Mouse (Mus musculus) forebrain, embryonic 10.5 days (tissue): ENCODE measurements around the gene Fam234b. TPM values are rescaled to one million over a fixed set of nuclear protein-coding genes. Genes with fewer than 3 reads are reported as not detected.
A peak's percentile ranks its signal among the peaks of the same experiment; 100 is the strongest.

Experiments used
- DNase-seq: peaks from one replicate; pipeline ENCODE4 v3.0.0-alpha.2; 2017; ENCODE audit warnings: low spot score; ENCODE audit errors: extremely low spot score
- H3K27ac ChIP-seq: fragments of 300-500 bp; sonication (generic); 2 replicates; pipeline ENCODE4 v1.5.1; 2016; ENCODE audit warnings: mild to moderate bottlenecking
- H3K27me3 ChIP-seq: fragments of 300-500 bp; sonication (generic); 2 replicates; pipeline ENCODE4 v1.6.1; 2016; ENCODE audit warnings: mild to moderate bottlenecking; ENCODE audit not compliant: poor library complexity, severe bottlenecking
- H3K36me3 ChIP-seq: fragments of 300-500 bp; sonication (generic); replicated peaks from 2 replicates; pipeline ENCODE4 v1.6.1; 2016; ENCODE audit warnings: mild to moderate bottlenecking, moderate library complexity
- H3K4me1 ChIP-seq: fragments of 300-500 bp; sonication (generic); 2 replicates; pipeline ENCODE4 v1.6.1; 2016
- H3K4me3 ChIP-seq: fragments of 300-500 bp; sonication (generic); 2 replicates; pipeline ENCODE4 v1.5.1; 2016; ENCODE audit warnings: mild to moderate bottlenecking, moderate library complexity
- H3K9me3 ChIP-seq: fragments of 300-500 bp; sonication (generic); 2 replicates; pipeline ENCODE4 v1.6.1; 2016; ENCODE audit warnings: mild to moderate bottlenecking, moderate library complexity
- WGBS: fragments of 180-500 bp; shearing (Covaris S2); methylation state at CpG from one replicate; pipeline ENCODE4 v1.1.7; 2016; 5-methylcytosine and 5-hydroxymethylcytosine counted together
- polyA plus RNA-seq: library from polyadenylated mRNA; unstranded; fragments of >200 nt; fragmentation: Nextera tagmentation; extraction: Ambion mirVana; gene quantifications from 2 replicates; pipeline ENCODE4 v1.2.1, GENCODE M21; 2016

Gene Fam234b
- polyA plus RNA-seq, 1 experiment from 2014 or later: 25.4 TPM

GRCm38 (mm10) chr6:135262565-135262964, 64.8 kb downstream of the Fam234b start:
- no peaks in the 10 kb centered on the region for H3K27me3 ChIP-seq
- DNase-seq: no peak
- H3K27ac ChIP-seq: no peak overlapping the region
- no peak overlapping the region for H3K4me3 ChIP-seq
- H3K4me1 ChIP-seq: no peaks in the 10 kb centered on the region
- H3K9me3 ChIP-seq: 0 out of 2 replicates have a peak, but pooled peaks cover 3% of the 10 kb centered on the region
- no peaks in the 10 kb centered on the region for H3K36me3 ChIP-seq
- 80% methylated on average over 2 of the region's 2 CpGs for WGBS

DNA sequence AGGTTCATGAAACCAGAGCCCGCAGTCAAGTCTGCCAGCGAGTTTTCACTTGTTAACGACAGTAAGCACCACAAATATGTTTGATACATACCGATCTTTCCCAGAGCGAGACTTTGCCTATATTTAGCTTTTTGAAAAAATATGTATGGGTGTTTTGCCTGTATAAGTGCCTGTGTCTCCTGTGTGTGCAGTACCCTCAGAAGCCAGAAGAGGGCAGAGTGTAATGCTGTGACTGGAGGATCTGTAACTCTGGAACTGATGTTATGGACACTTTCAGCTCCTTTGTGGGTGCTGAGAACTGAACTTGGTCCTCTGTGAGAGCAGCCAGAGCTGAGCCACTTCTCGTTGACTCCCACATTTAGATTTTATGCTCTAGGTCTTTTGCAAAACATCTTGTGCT, 66.4 kb downstream of the Fam234b start:
- Histone ChIP-seq H3K36me3 (no peaks in the 10 kb centered on the region), H3K27me3 (no peaks in the 10 kb centered on the region), H3K9me3 (0 out of 2 replicates have a peak, but pooled peaks cover 3% of the 10 kb centered on the region), H3K27ac (no peak overlapping the region), H3K4me3 (no peak overlapping the region), H3K4me1 (peaks cover 5% of the 10 kb centered on the region; the same call in 1 of the 2 replicates)
- WGBS: 95% methylated on average over 6 of the region's 6 CpGs
- no peak for DNase-seq

GRCm38 (mm10) chr6:135266056-135266455, 68.3 kb downstream of the Fam234b start:
- no peak for DNase-seq
- 0 out of 2 replicates have a peak, but pooled peaks cover 3% of the 10 kb centered on the region for H3K9me3 ChIP-seq
- WGBS: 88% methylated on average over 1 of the region's 1 CpGs

DNA sequence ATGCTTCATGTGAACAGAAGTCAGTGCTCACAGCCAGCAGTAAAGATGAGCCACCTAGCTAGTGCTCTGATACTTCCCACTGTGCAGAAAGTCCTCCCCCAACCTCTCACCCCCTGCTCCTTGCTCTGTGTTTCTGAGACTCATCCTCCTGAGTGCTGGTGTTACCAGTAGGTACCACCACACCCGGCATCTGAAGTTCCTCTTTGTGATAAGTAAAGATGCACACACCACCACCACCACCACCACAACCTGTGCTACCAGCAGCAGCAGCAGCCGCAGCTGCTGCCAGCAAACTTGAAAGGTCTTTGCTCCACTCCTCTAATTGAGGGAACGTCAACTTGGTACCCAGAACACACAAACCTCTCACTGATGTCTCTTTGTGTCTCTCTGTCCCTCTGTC, 69.4 kb downstream of the Fam234b start:
- Histone ChIP-seq H3K4me1 (peaks cover 24% of the 10 kb centered on the region), H3K36me3 (no peaks in the 10 kb centered on the region), H3K27me3 (no peaks in the 10 kb centered on the region), H3K9me3 (0 out of 2 replicates have a peak, but pooled peaks cover 3% of the 10 kb centered on the region), H3K27ac (no peak overlapping the region), H3K4me3 (no peak overlapping the region)
- no peak for DNase-seq
- WGBS: 76% methylated on average over 3 of the region's 3 CpGs

More at GRCm38 (mm10) chr6:135266056-135266455, 68.3 kb downstream of the Fam234b start:
- Histone ChIP-seq H3K36me3 (no peaks in the 10 kb centered on the region), H3K27ac (no peak overlapping the region), H3K27me3 (no peaks in the 10 kb centered on the region), H3K4me3 (no peak overlapping the region), H3K4me1 (peaks cover 21% of the 10 kb centered on the region)

DNA sequence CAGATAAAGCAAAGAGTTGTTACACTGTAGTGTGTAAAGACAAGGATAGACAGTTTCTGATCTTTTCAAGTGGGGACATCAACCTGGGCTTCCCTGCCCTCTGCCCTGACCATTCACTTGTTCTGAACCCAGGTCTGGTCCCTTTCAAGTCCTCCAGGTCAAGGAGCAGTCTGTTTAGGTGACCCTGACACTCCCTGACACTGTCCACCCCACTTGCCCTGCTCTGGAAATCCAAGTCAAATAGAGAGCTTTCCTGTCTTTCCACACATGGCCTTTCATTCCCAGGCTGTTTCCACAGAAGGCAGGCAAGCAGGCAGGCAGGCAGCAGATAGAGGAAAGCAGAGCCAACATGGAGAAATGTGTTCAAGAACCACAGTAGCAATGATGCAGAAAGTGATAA, 70.6 kb downstream of the Fam234b start:
- Histone ChIP-seq H3K27ac (no peak overlapping the region), H3K36me3 (no peaks in the 10 kb centered on the region), H3K4me3 (no peak overlapping the region)

DNA sequence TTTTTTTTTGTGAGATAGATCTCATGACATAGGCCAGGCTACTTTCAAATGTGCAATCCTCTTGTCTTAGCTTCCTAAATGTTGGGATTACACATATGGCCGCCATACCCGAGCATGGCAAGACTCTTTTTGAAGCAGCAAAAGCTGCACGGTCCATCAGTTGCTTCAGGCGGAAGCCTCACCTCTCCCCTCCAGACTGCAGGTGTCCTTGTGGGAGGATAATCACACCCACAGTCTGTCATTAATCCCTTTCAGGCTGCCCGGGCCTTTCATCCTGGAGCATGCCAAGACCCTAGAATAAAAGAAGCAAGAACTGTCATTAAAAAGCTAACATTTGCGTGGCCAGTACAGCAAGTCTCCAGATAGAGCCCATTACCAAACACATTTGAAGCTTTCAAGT, 71.8 kb downstream of the Fam234b start:
- Histone ChIP-seq H3K27me3 (no peaks in the 10 kb centered on the region), H3K36me3 (no peaks in the 10 kb centered on the region), H3K9me3 (no peaks in the 10 kb centered on the region), H3K4me3 (no peak overlapping the region), H3K27ac (no peak overlapping the region), H3K4me1 (peaks cover 24% of the 10 kb centered on the region)
- WGBS: 33% methylated on average over 6 of the region's 6 CpGs
- DNase-seq: no peak

More for the DNA sequence above, 70.6 kb downstream of the Fam234b start:
- H3K9me3 ChIP-seq: 0 out of 2 replicates have a peak, but pooled peaks cover 3% of the 10 kb centered on the region
- H3K27me3 ChIP-seq: no peaks in the 10 kb centered on the region
- peaks cover 24% of the 10 kb centered on the region for H3K4me1 ChIP-seq
- no peak for DNase-seq

DNA sequence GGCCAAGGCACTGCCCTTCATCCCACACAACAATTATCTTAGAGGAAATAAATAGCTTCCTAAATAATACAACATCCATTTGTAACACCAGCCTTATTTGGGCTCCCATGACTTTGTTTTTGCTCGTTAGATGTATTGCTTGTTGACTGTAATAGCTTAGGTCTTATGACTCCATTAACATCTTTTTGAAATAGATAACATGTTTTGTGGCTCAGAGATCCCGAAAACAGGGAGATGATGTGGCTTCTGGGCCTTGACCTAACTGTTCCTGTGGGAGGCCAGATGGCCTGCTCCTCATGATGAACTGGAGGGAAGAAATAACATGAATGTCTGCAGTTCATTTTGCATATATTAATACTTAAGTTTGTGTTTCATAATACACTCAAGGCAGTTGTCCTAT, 74.0 kb downstream of the Fam234b start:
- no peak for DNase-seq
- no peaks in the 10 kb centered on the region for H3K9me3 ChIP-seq
- H3K27me3 ChIP-seq: no peaks in the 10 kb centered on the region
- no peak overlapping the region for H3K27ac ChIP-seq
- H3K36me3 ChIP-seq: no peaks in the 10 kb centered on the region
- 77% methylated on average over 2 of the region's 2 CpGs for WGBS
- no peak overlapping the region for H3K4me3 ChIP-seq
- peaks cover 27% of the 10 kb centered on the region for H3K4me1 ChIP-seq

DNA sequence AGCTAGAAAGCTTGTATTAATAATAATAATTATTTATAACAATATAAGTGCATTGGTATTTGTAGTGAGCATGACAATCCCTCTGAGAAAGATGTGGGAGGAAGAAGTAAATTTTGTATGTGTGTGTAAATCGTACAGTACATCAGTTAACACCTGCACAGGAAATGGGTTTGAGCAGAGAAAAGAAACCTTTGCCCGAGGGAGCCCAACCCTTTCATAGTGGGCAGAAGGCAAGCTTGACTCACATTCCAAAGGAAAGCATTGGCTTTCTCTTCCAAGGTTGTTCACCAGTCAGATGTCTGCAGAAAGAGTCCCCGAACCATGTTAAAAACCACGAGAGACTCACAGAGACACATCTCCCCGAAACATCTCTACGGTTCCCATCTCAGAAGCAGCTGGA, 75.3 kb downstream of the Fam234b start:
- WGBS: 94% methylated on average over 6 of the region's 6 CpGs

DNA sequence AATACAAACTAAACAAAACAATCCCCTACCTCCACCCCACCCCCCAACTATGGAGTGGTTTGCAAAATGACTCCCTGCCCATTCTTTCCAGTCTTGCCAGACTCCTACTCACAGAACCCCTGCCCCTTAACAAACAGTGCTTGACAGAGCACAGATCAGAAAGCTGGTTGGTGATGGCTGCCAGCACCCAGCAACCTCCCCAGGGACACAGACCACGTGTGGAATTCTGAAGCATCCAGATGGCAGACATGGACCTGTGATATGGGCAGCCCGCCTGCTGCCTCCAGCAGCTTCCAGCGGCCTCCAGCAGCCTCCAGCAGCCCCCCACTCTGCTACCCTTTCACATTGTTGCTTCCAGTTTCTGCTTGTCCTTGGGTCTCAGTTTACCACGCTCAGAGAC, 77.5 kb downstream of the Fam234b start:
- 0 out of 2 replicates have a peak overlapping the region, but pooled peaks have one; percentile 8 for H3K27ac ChIP-seq

More for the DNA sequence above, 75.3 kb downstream of the Fam234b start:
- no peak for DNase-seq
- Histone ChIP-seq H3K9me3 (no peaks in the 10 kb centered on the region), H3K4me3 (no peak overlapping the region), H3K27ac (no peak overlapping the region), H3K4me1 (peaks cover 27% of the 10 kb centered on the region), H3K27me3 (no peaks in the 10 kb centered on the region), H3K36me3 (no peaks in the 10 kb centered on the region)

DNA sequence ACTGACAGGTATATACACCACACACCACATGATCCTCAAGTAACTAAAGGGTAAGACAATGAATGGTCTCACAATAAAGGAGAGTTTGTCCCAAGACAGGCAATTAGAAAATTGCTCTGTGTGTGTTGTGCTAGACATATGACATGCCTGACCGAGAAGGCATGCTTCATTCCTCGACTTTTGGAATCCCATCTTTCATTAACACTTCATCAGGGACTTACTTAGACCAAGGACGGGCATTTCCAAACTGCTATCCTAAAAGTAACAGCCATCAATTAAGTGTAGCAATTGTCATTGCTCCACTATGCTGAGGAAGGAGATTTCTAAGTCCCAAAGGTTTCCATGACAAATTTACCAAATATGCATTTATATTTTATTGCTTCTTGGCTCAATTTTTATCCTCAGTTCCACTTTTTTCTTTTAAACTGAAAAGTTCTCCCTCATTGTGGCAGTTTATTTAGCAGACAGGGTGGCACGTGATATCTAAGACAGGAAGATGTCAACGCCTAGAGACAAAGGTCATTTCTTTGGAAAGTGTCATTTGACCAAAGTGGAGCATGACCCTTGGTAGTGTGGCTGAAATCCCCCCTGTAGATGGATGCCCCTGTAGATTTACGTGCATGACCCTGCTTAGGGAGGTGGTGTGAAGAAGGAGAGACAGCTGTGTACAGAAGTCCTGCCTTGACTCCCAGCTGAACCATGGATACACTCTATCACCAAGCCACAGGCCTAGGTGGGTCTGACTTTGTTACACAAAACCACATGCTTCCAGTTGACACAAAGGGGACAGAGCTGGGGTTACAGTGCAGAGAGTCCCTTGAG, 78.9 kb downstream of the Fam234b start:
- H3K4me3 ChIP-seq: no peak overlapping the region
- peaks cover 7% of the 10 kb centered on the region; the same call in 1 of the 2 replicates for H3K4me1 ChIP-seq
- WGBS: 84% methylated on average over 6 of the region's 6 CpGs
- H3K27me3 ChIP-seq: no peaks in the 10 kb centered on the region
- no peaks in the 10 kb centered on the region for H3K9me3 ChIP-seq
- H3K27ac ChIP-seq: no peak overlapping the region
- no peaks in the 10 kb centered on the region for H3K36me3 ChIP-seq
- DNase-seq: no peak

More for the DNA sequence above, 77.5 kb downstream of the Fam234b start:
- H3K4me1 ChIP-seq: peaks cover 15% of the 10 kb centered on the region
- 73% methylated on average over 4 of the region's 4 CpGs for WGBS
- DNase-seq: no peak
- H3K4me3 ChIP-seq: no peak overlapping the region
- H3K9me3 ChIP-seq: no peaks in the 10 kb centered on the region
- no peaks in the 10 kb centered on the region for H3K27me3 ChIP-seq
- no peaks in the 10 kb centered on the region for H3K36me3 ChIP-seq

GRCm38 (mm10) chr6:135278302-135278701, 80.5 kb downstream of the Fam234b start:
- Histone ChIP-seq H3K27ac (no peak overlapping the region), H3K9me3 (no peaks in the 10 kb centered on the region), H3K36me3 (no peaks in the 10 kb centered on the region), H3K4me3 (no peak overlapping the region), H3K4me1 (peaks cover 7% of the 10 kb centered on the region; the same call in 1 of the 2 replicates), H3K27me3 (no peaks in the 10 kb centered on the region)
- no peak for DNase-seq
- WGBS: 91% methylated on average over 6 of the region's 6 CpGs

DNA sequence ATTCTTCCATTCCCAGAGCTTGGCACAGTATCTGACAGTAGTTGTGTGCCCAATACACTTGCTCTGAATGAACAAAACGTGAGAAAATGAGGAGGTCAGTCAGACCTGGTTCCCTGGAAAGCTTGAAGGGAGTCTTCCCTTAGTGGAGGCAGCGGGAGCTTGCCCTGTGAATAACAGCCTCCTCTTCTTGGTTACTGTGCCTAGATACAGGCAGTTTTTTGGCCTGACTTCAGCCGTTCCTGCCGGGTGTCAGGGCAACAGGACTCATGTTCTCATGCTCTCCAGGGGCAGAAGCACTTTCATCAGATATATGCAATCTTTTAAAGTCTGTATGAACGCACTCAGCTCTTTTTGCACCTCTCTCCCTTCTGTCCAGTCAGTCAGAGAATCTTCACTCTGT, 81.5 kb downstream of the Fam234b start:
- H3K4me3 ChIP-seq: no peak overlapping the region
- H3K27ac ChIP-seq: no peak overlapping the region
- H3K27me3 ChIP-seq: no peaks in the 10 kb centered on the region
- 82% methylated on average over 5 of the region's 5 CpGs for WGBS
- H3K9me3 ChIP-seq: no peaks in the 10 kb centered on the region
- H3K36me3 ChIP-seq: no peaks in the 10 kb centered on the region
- H3K4me1 ChIP-seq: peaks cover 7% of the 10 kb centered on the region; the same call in 1 of the 2 replicates
- no peak for DNase-seq

DNA sequence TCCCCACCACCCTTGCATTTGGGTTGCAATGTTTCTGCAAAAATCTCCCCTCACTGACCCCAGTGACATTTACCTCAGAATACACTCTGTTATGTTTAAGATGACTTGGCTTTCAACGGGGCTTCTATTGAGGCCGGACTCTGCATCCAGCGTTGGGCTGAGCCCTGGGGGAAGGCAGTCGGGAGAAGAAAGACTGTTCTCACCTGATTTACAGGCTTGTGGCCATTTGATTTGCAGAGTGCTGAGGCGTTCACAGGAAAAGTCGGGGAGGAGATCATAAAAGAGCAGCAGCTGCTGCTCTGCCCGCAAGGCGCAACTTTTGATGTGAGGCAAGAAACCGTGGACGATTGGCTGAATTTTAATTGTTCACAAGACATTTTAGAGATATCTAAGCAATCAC, 82.1 kb downstream of the Fam234b start:
- 66% methylated on average over 10 of the region's 10 CpGs for WGBS
- no peaks in the 10 kb centered on the region for H3K9me3 ChIP-seq
- no peak overlapping the region for H3K4me3 ChIP-seq
- no peaks in the 10 kb centered on the region for H3K27me3 ChIP-seq
- H3K4me1 ChIP-seq: peaks cover 7% of the 10 kb centered on the region; the same call in 1 of the 2 replicates
- DNase-seq: no peak
- H3K27ac ChIP-seq: no peak overlapping the region
- no peaks in the 10 kb centered on the region for H3K36me3 ChIP-seq
